Mouse (Mus musculus) lung, postnatal 0 days (tissue): ENCODE measurements at regions not wholly inside any gene's neighbourhood (a gene's known extent, or its start where the extent isn't known, plus 50 kb on each side); places are given as distances from the start of the nearest gene placed in this dataset.

Source experiments
- CTCF ChIP-seq: IDR thresholded peaks from 2 replicates; pipeline ENCODE4 v1.5.1; 2016; ENCODE audit warnings: antibody characterized with exemption, mild to moderate bottlenecking
- EP300 ChIP-seq: IDR thresholded peaks from 2 replicates; pipeline ENCODE4 v1.6.1; 2016; ENCODE audit warnings: antibody characterized with exemption, mild to moderate bottlenecking, control low read depth

DNA sequence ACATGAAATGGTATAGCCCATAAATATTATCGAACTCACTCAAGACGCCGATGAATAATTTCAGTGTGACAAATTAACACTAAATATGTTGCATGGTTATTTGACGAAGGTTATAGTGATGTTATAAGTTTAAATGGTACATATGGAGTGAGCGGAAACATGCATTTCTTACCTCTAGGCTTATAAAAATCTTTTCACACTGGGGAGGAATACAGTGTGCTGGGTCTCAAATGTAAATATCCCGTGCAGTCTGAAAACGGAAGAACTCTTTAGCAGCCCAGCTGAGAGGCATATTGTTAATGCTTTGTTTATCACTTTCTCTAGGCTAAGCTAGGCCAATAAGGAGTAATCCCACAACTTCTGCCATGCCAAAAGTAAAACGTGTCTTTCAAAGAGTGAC lies 518.6 kb upstream of the Sall1 start:
- TF ChIP-seq CTCF (no peak), EP300 (no peak)
